Mouse (Mus musculus) ES-E14 (cell line): ENCODE measurements at regions not wholly inside any gene's neighbourhood (a gene's known extent, or its start where the extent isn't known, plus 50 kb on each side); places are given as distances from the start of the nearest gene placed in this dataset.

Experiments used
- DNase-seq: peaks from one replicate; pipeline ENCODE4 v3.0.0-alpha.2; 2013; ENCODE audit warnings: low read depth, low spot score
- H3K27ac ChIP-seq: 2 replicates; pipeline ENCODE4 v1.5.1; 2012; ENCODE audit warnings: low read depth, mild to moderate bottlenecking, low read length, moderate library complexity, mixed read lengths; ENCODE audit not compliant: poor library complexity, insufficient read depth, severe bottlenecking
- H3K36me3 ChIP-seq: 2 replicates; pipeline ENCODE4 v1.6.1; 2012; ENCODE audit warnings: mild to moderate bottlenecking, low read length, moderate library complexity, mixed read lengths; ENCODE audit not compliant: control insufficient read depth, poor library complexity, insufficient read depth, severe bottlenecking
- H3K4me1 ChIP-seq, 2 experiments: fragments of 150-350 bp in 1 of 2; sonication (generic) in 1 of 2; 2 replicates each; pipeline ENCODE4 v1.6.1; 2012; ENCODE audit warnings: low read length in 2 of 2, mild to moderate bottlenecking in 1 of 2, mixed read lengths in 1 of 2; ENCODE audit not compliant: control insufficient read depth in 2 of 2, insufficient read depth in 2 of 2, poor library complexity in 1 of 2
- H3K4me3 ChIP-seq, 2 experiments: fragments of 150-350 bp in 1 of 2; sonication (generic) in 1 of 2; 2 replicates each; pipeline ENCODE4 v1.5.1; 2012; ENCODE audit warnings: low read length in 2 of 2, low read depth in 1 of 2, mild to moderate bottlenecking in 1 of 2, mixed read lengths in 1 of 2; ENCODE audit not compliant: insufficient read depth in 1 of 2, poor library complexity in 1 of 2, severe bottlenecking in 1 of 2
- H3K9ac ChIP-seq: 2 replicates; pipeline ENCODE4 v1.6.1; 2012; ENCODE audit warnings: low read depth, mild to moderate bottlenecking, low read length, mixed read lengths; ENCODE audit not compliant: poor library complexity, insufficient read depth, severe bottlenecking
- H3K9me3 ChIP-seq: fragments of 150-350 bp; sonication (generic); 2 replicates; pipeline ENCODE4 v1.6.1; 2012; ENCODE audit warnings: low read depth, mild to moderate bottlenecking, low read length; ENCODE audit not compliant: control insufficient read depth, insufficient read depth
- CHD2 ChIP-seq: IDR thresholded peaks from 2 replicates; pipeline ENCODE4 v1.6.1; 2014; ENCODE audit warnings: mild to moderate bottlenecking, low read depth, low read length, inconsistent platforms
- HCFC1 ChIP-seq: IDR thresholded peaks from 2 replicates; pipeline ENCODE4 v1.6.1; 2012; ENCODE audit warnings: low read length, inconsistent platforms, borderline replicate concordance; ENCODE audit not compliant: insufficient read depth
- MAFK ChIP-seq: IDR thresholded peaks from 2 replicates; pipeline ENCODE4 v1.6.1; 2014; ENCODE audit warnings: mild to moderate bottlenecking, low read depth, low read length, inconsistent platforms; ENCODE audit not compliant: insufficient read depth
- ZC3H11A ChIP-seq: IDR thresholded peaks from 2 replicates; pipeline ENCODE4 v1.6.1; 2012; ENCODE audit warnings: low read depth, mild to moderate bottlenecking, inconsistent platforms, low read length, borderline replicate concordance
- ZNF384 ChIP-seq: IDR thresholded peaks from 2 replicates; pipeline ENCODE4 v1.6.1; 2012; ENCODE audit warnings: low read depth, low read length, inconsistent platforms
- in situ Hi-C, 2 experiments: fragments of 600-800 bp; cut with MboI; formaldehyde crosslinking; loops; one replicate each; pipeline ENCODE4 v1.15.1; 2025; ENCODE audit warnings: low sequenced_read_pairs in 2 of 2, inconsistent platforms in 1 of 2; ENCODE audit not compliant: unreplicated experiment in 2 of 2

DNA sequence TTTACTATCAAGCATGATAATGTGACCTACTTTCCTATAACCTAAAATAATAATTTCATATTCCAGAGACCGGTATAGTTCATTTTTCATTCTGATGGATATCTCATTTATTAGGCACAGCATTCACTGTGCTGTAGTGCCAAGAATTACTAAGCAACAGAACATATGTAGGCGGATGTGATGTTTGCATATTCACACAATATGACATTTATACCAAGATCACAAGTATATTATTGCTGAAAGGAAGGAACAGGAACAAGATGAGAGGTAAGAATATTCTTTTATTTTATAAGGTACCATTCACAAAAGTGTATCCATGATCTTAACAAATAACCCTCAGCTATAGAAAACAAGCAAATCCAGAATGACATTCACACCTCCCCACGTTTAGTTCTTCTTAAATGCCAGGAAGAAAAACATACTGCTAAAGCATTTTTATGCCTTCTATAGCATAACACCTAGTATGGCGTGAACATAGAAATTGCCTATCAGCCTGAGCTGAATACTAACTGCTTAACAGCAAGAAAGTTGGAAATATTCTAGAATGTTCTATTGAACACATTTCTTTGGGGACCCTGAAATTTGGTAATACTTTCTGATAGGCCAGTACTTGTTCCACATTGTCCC is 1062.8 kb upstream of the Acvr2a start:
- Histone ChIP-seq H3K4me3 (no peak overlapping the region), H3K36me3 (no peaks in the 10 kb centered on the region), H3K27ac (no peak overlapping the region), H3K4me1 (no peaks in the 10 kb centered on the region), H3K9me3 (no peaks in the 10 kb centered on the region), H3K9ac (no peak overlapping the region)
- no peak for TF ChIP-seq ZNF384
- in situ Hi-C loops, result loop anchor here in 1 of 2 experiments (25.0 kb wide), 1 partner anchor 1136 kb away; no protein-coding TSS in a partner anchor
- DNase-seq, result no peak

GRCm38 (mm10) chr2:47755716-47756115 is 1058.2 kb upstream of the Acvr2a start:
- H3K9ac ChIP-seq, result no peak overlapping the region
- no peaks in the 10 kb centered on the region for H3K4me1 ChIP-seq
- in situ Hi-C loops, result loop anchor here in 1 of 2 experiments (25.0 kb wide), 1 partner anchor 1132 kb away; no protein-coding TSS in a partner anchor
- DNase-seq, result no peak
- H3K27ac ChIP-seq, result no peak overlapping the region
- H3K4me3 ChIP-seq, result no peak overlapping the region
- TF ChIP-seq ZC3H11A (no peak), HCFC1 (no peak), ZNF384 (no peak), CHD2 (no peak), MAFK (no peak)
- H3K36me3 ChIP-seq, result no peaks in the 10 kb centered on the region
- H3K9me3 ChIP-seq, result no peaks in the 10 kb centered on the region

DNA sequence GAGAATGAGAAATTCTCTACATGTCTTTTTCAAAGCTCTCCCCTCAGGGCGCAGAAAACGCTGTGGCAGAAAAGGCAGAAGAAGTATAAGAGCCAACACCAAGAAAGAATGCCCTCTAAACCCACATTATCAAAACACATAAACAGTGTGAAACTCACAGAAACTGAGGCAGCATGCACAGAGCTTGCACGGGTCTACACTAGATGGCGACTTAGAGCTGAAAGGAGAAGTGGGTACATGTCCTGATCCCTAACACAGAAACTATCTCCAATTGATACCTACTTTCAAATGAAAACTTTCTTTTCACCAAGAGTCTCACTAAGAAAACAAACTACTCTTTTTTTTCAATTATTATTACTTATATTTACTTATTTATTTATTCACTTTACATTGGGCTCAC is 1057.7 kb upstream of the Acvr2a start:
- in situ Hi-C loops, result loop anchor here in 1 of 2 experiments (25.0 kb wide), 1 partner anchor 1131 kb away; no protein-coding TSS in a partner anchor
- Histone ChIP-seq H3K4me1 (no peaks in the 10 kb centered on the region), H3K9me3 (no peaks in the 10 kb centered on the region), H3K27ac (no peak overlapping the region), H3K9ac (no peak overlapping the region), H3K36me3 (no peaks in the 10 kb centered on the region), H3K4me3 (no peak overlapping the region)
- TF ChIP-seq ZNF384 (0 out of 2 replicates have a peak, but pooled peaks have one; percentile 23), HCFC1 (no peak)
- peak; percentile 7 for DNase-seq

DNA sequence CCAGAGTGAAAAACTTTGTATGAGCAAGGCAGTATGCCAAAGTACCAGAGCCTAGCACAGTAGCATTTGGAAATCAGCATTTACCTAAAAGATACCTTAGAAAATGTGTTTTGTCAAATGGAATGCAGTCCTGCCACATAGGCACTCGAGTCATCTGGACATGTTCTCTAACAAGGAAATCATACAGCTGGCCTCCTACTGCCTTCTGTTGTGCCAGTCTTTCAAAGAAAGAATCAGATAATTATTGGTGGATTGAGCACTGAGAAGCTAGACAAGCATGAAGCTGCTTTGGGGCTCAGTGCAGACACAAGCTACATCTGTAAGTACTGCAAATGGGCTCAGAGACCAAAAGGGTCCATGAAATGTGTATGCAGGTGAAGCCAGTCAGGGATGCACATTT is 1038.1 kb upstream of the Acvr2a start:
- Histone ChIP-seq H3K4me3 (no peak overlapping the region), H3K9ac (no peak overlapping the region), H3K4me1 (no peaks in the 10 kb centered on the region), H3K9me3 (no peaks in the 10 kb centered on the region), H3K36me3 (no peaks in the 10 kb centered on the region), H3K27ac (no peak overlapping the region)
- no peak for DNase-seq
- no peak for TF ChIP-seq MAFK
- no peak for TF ChIP-seq HCFC1
- no peak for TF ChIP-seq ZC3H11A
- no peak for TF ChIP-seq CHD2
- TF ChIP-seq ZNF384, result no peak
- in situ Hi-C loops, result loop anchor here in 1 of 2 experiments (25.0 kb wide), 1 partner anchor 1112 kb away; no protein-coding TSS in a partner anchor

GRCm38 (mm10) chr2:47776965-47777364 is 1036.9 kb upstream of the Acvr2a start:
- no peak for DNase-seq
- TF ChIP-seq ZNF384 (no peak), MAFK (no peak), HCFC1 (no peak), ZC3H11A (no peak), CHD2 (no peak)

More at GRCm38 (mm10) chr2:47776965-47777364, 1036.9 kb upstream of the Acvr2a start:
- in situ Hi-C loops, result loop anchor here in 1 of 2 experiments (25.0 kb wide), 1 partner anchor 1110 kb away; no protein-coding TSS in a partner anchor
- Histone ChIP-seq H3K36me3 (no peaks in the 10 kb centered on the region), H3K9me3 (no peaks in the 10 kb centered on the region), H3K4me3 (no peak overlapping the region), H3K27ac (no peak overlapping the region), H3K4me1 (no peaks in the 10 kb centered on the region), H3K9ac (no peak overlapping the region)
